Mouse (Mus musculus) heart, adult 8-10 months (tissue): ENCODE measurements at regions not wholly inside any gene's neighbourhood (a gene's known extent, or its start where the extent isn't known, plus 50 kb on each side); places are given as distances from the start of the nearest gene placed in this dataset.
A peak's percentile ranks its signal among the peaks of the same experiment; 100 is the strongest.
"Not testable (repeated sequence)": the region's sequence is repeated elsewhere in the genome, so short reads cannot be mapped to it uniquely, and the experiment has no call there.

Source experiments
- DNase-seq: peaks from one replicate; pipeline ENCODE4 v3.0.0; 2022; ENCODE audit warnings: low spot score

- no peak for DNase-seq
Observed at GRCm38 (mm10) chr6:89052758-89053460, 150.9 kb downstream of the Tpra1 start.

GRCm38 (mm10) chr6:89054060-89054459 lies 152.0 kb downstream of the Tpra1 start:
- no peak for DNase-seq

GRCm38 (mm10) chr6:89059431-89059975 lies 157.5 kb downstream of the Tpra1 start:
- no peak for DNase-seq

- no peak for DNase-seq
Observed at GRCm38 (mm10) chr6:89064977-89065580, 163.0 kb downstream of the Tpra1 start.

- no peak for DNase-seq
Observed at GRCm38 (mm10) chr6:89066588-89066987, 164.5 kb downstream of the Tpra1 start.

- no peak for DNase-seq
Observed at GRCm38 (mm10) chr6:89068286-89068685, 166.2 kb downstream of the Tpra1 start.

- DNase-seq, result no peak
Observed at GRCm38 (mm10) chr6:89069108-89069507, 167.1 kb downstream of the Tpra1 start.

- DNase-seq, result peak; percentile 13
Observed at GRCm38 (mm10) chr6:89070011-89070410, 168.0 kb downstream of the Tpra1 start.

- no peak for DNase-seq
Observed at GRCm38 (mm10) chr6:89071766-89072165, 169.7 kb downstream of the Tpra1 start.

- no peak for DNase-seq
Observed at GRCm38 (mm10) chr6:89072569-89072968, 170.5 kb downstream of the Tpra1 start.

- no peak for DNase-seq
Observed at GRCm38 (mm10) chr6:89081624-89082300, 179.7 kb downstream of the Tpra1 start.

- no peak for DNase-seq
Observed at GRCm38 (mm10) chr6:89084437-89084836, 182.4 kb downstream of the Tpra1 start.

GRCm38 (mm10) chr6:89085151-89085550 lies 183.1 kb downstream of the Tpra1 start:
- DNase-seq, result no peak

GRCm38 (mm10) chr6:89087620-89088019 lies 185.6 kb downstream of the Tpra1 start:
- no peak for DNase-seq

GRCm38 (mm10) chr6:89090096-89090495 lies 188.0 kb downstream of the Tpra1 start:
- no peak for DNase-seq

GRCm38 (mm10) chr6:89095911-89096310 lies 193.9 kb downstream of the Tpra1 start:
- no peak for DNase-seq

- no peak for DNase-seq
Observed at GRCm38 (mm10) chr6:89097531-89097930, 195.5 kb downstream of the Tpra1 start.

- no peak for DNase-seq
Observed at GRCm38 (mm10) chr6:89119241-89119640, 217.2 kb downstream of the Tpra1 start.

GRCm38 (mm10) chr6:89121023-89121745 lies 219.1 kb downstream of the Tpra1 start:
- DNase-seq, result no peak

GRCm38 (mm10) chr6:89121746-89122070 lies 219.7 kb downstream of the Tpra1 start:
- DNase-seq, result no peak

- no peak for DNase-seq
Observed at GRCm38 (mm10) chr6:89125916-89126315, 223.9 kb downstream of the Tpra1 start.

GRCm38 (mm10) chr6:89128141-89128540 lies 226.1 kb downstream of the Tpra1 start:
- not testable (repeated sequence) for DNase-seq
